Mouse (Mus musculus) heart, adult 2 months (tissue): ENCODE measurements around the gene Vwa1.

Experiments used
- CTCF ChIP-seq: fragments of 200-600 bp; IDR thresholded peaks from 2 replicates; pipeline ENCODE4 v1.8.1; 2022; ENCODE audit warnings: antibody characterized with exemption, mild to moderate bottlenecking, moderate library complexity
- POLR2A ChIP-seq: fragments of 200-500 bp; IDR thresholded peaks from 2 replicates; pipeline ENCODE4 v1.6.1; 2011; ENCODE audit warnings: mild to moderate bottlenecking, low read depth, low read length, control low read depth; ENCODE audit not compliant: insufficient read depth

GRCm38 (mm10) chr4:155733267-155733666 is 41.2 kb downstream of the Vwa1 start:
- TF ChIP-seq CTCF = no peak
- TF ChIP-seq POLR2A = no peak
